Mouse (Mus musculus) liver, embryonic 12.5 days (tissue): ENCODE data around the gene Slc2a3. TPM values are rescaled to one million over a fixed set of nuclear protein-coding genes. Genes with fewer than 3 reads are reported as not detected.
"Not testable (repeated sequence)": the region's sequence is repeated elsewhere in the genome, so short reads cannot be mapped to it uniquely, and the experiment has no call there.

Source experiments
- ATAC-seq: fragments of 200-750 bp; cut with Nextera tagmentation; 2 replicates; pipeline ENCODE4 v1.8.0; 2017; ENCODE audit warnings: moderate number of reproducible peaks, mild to moderate bottlenecking, moderate library complexity
- H3K27ac ChIP-seq: fragments of 300-500 bp; sonication (generic); 2 replicates; pipeline ENCODE4 v1.5.1; 2016; ENCODE audit warnings: mild to moderate bottlenecking
- H3K27me3 ChIP-seq: fragments of 300-500 bp; sonication (generic); replicated peaks from 2 replicates; pipeline ENCODE4 v1.6.1; 2016; ENCODE audit warnings: mild to moderate bottlenecking, moderate library complexity
- H3K36me3 ChIP-seq: fragments of 300-500 bp; sonication (generic); 2 replicates; pipeline ENCODE4 v1.6.1; 2016; ENCODE audit warnings: mild to moderate bottlenecking, moderate library complexity
- H3K4me1 ChIP-seq: fragments of 300-500 bp; sonication (generic); 2 replicates; pipeline ENCODE4 v1.6.1; 2016
- H3K4me2 ChIP-seq: fragments of 300-500 bp; sonication (generic); 2 replicates; pipeline ENCODE4 v1.6.1; 2016; ENCODE audit warnings: mild to moderate bottlenecking, moderate library complexity
- H3K4me3 ChIP-seq: fragments of 300-500 bp; sonication (generic); 2 replicates; pipeline ENCODE4 v1.5.1; 2016; ENCODE audit warnings: mild to moderate bottlenecking, moderate library complexity
- H3K9ac ChIP-seq: fragments of 300-500 bp; sonication (generic); 2 replicates; pipeline ENCODE4 v1.6.1; 2016; ENCODE audit warnings: mild to moderate bottlenecking, moderate library complexity
- H3K9me3 ChIP-seq: fragments of 300-500 bp; sonication (generic); replicated peaks from 2 replicates; pipeline ENCODE4 v1.6.1; 2016; ENCODE audit warnings: mild to moderate bottlenecking, moderate library complexity
- WGBS: fragments of 180-500 bp; shearing (Covaris S2); methylation state at CpG from one replicate; pipeline ENCODE4 v1.1.7; 2016; ENCODE audit not compliant: insufficient replicate concordance; 5-methylcytosine and 5-hydroxymethylcytosine counted together
- polyA plus RNA-seq: library from polyadenylated mRNA; unstranded; fragments of >200 nt; fragmentation: Nextera tagmentation; extraction: Ambion mirVana; gene quantifications from 2 replicates; pipeline ENCODE4 v1.2.1, GENCODE M21; 2016

The Slc2a3 gene
- polyA plus RNA-seq, 1 experiment from 2014 or later = 38.7 TPM

DNA sequence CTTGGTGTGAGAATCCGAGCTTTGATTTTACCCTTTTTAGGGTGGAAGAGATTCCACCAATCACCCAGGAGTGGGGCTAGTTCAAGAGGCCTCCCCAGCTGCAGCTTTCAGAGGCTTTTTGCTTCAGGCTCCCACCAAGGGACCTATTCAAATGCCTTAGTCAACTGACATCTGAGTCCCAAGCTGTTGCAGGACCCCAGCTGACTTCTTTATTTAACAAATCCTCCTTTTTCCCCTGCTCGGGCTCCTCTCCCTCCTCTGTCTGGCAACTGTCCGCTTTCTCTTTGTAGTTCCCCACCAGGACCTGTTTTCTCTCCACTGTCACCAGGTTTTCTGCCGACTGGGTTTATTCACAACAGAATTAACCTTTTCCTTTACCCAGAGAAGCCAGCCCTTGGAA lies 85.6 kb downstream of the Slc2a3 start:
- Histone ChIP-seq H3K27ac (no peak overlapping the region), H3K4me2 (no peak overlapping the region), H3K4me3 (no peak overlapping the region), H3K27me3 (0 out of 2 replicates have a peak, but pooled peaks cover 5% of the 10 kb centered on the region), H3K36me3 (no peaks in the 10 kb centered on the region), H3K9me3 (no peaks in the 10 kb centered on the region), H3K9ac (no peak overlapping the region), H3K4me1 (peaks cover 16% of the 10 kb centered on the region)
- WGBS = 32% methylated on average over 4 of the region's 4 CpGs
- ATAC-seq = no peak

DNA sequence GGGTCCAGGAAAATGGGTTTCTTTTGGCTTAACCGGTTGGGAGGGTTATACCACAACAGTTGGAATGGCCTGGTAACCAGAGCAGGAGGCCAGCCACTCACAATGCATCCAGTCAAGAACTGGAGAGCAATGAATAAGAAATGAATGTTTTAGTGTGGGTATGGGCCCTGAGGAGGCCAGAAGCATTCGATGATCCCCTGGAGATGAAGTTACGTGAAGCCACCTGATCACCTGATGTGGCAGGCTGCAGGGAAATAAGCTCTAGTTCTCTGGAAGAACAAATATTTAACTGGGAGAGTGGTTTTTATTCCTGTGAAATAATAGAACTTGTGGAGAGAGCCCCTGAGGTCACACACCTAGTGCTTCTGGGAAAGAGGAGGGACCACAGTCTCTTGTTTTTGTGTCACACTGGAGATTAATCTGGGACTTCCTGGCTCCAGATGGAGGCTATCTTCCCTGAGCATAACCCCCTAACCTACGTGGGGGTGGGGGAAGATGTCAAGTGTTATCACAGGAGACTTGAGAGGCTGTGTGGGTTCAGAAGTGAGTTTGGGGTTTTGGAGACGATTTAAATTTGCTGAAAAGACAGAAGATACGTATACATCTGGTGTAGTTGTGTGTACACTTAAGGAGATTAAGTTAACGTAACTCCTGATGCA lies 86.6 kb downstream of the Slc2a3 start:
- Histone ChIP-seq H3K4me3 (no peak overlapping the region), H3K36me3 (no peaks in the 10 kb centered on the region), H3K27ac (no peak overlapping the region), H3K27me3 (0 out of 2 replicates have a peak, but pooled peaks cover 5% of the 10 kb centered on the region), H3K9me3 (no peaks in the 10 kb centered on the region), H3K9ac (no peak overlapping the region), H3K4me2 (no peak overlapping the region), H3K4me1 (peaks cover 16% of the 10 kb centered on the region)
- 39% methylated on average over 7 of the region's 7 CpGs for WGBS
- ATAC-seq = 0 out of 2 replicates have a peak, but pooled peaks have one; percentile 23

DNA sequence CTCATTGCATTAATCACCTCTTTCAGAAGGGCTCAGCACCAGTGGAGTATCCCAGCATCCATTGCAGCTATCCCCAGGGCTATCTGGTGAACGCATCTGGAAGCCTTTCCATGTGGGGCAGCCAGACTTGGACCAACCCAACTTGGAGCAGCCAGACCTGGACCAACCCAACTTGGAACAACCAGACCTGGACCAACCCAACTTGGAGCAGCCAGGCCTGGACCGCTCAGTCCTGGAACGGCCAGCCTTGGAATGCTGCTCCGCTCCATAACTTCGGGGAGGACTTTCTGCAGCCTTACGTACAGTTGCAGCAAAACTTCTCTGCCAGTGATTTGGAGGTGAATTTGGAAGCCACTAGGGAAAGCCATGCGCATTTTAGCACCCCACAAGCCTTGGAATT lies 88.3 kb downstream of the Slc2a3 start:
- ATAC-seq = peak; percentile 21; the same call in 1 of the 2 replicates
- 80% methylated on average over 7 of the region's 7 CpGs for whole genome bisulfite sequencing
- not testable (repeated sequence) for H3K27me3 ChIP-seq, H3K4me2 ChIP-seq, H3K36me3 ChIP-seq, H3K27ac ChIP-seq, H3K9me3 ChIP-seq, H3K9ac ChIP-seq, H3K4me3 ChIP-seq
- peaks cover 16% of the 10 kb centered on the region for H3K4me1 ChIP-seq

DNA sequence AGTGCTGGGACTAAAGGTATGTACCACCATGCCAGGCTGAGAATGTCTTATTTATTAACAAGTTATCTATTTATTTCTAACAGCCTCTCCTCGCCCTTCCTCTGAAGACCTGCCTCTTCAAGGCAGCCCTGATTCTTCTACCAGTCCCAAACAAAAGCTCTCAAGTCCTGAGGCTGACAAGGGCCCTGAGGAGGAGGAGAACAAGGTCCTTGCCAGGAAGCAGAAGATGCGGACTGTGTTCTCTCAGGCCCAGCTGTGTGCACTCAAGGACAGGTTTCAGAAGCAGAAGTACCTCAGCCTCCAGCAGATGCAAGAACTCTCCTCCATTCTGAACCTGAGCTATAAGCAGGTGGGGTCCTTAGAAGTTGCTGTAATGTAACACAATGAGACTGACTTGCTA lies 90.0 kb downstream of the Slc2a3 start:
- H3K36me3 ChIP-seq = no peaks in the 10 kb centered on the region
- no peak overlapping the region for H3K4me2 ChIP-seq

DNA sequence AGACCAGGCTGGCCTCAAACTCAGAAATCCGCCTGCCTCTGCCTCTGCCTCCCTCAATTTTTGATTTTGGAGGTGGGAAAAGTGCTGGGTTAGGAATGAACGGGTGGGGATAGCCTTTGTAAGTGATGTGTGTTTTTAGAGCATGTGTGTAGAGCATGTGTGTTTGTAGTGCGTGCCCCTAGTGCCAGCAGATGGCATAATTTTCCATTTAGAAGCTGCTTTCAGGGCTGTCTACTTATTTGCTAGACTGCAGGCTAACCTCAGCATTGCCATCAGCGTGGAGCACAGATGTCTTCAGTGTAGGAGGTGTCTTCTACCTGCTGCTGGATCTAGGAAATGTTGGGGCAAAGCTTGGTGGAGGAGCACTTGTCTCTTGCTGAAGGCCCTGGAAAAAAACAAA lies 92.6 kb downstream of the Slc2a3 start:
- no peak overlapping the region for H3K4me3 ChIP-seq
- H3K9ac ChIP-seq = no peak overlapping the region
- H3K9me3 ChIP-seq = no peaks in the 10 kb centered on the region
- no peak overlapping the region for H3K4me2 ChIP-seq
- ATAC-seq = no peak
- no peaks in the 10 kb centered on the region for H3K4me1 ChIP-seq
- H3K36me3 ChIP-seq = no peaks in the 10 kb centered on the region
- peaks cover 31% of the 10 kb centered on the region for H3K27me3 ChIP-seq
- 42% methylated on average over 4 of the region's 4 CpGs for WGBS
- H3K27ac ChIP-seq = no peak overlapping the region

More for the DNA sequence above, 90.0 kb downstream of the Slc2a3 start:
- WGBS = 58% methylated on average over 2 of the region's 2 CpGs
- H3K9me3 ChIP-seq = no peaks in the 10 kb centered on the region
- no peak overlapping the region for H3K9ac ChIP-seq
- no peak overlapping the region for H3K27ac ChIP-seq
- peaks cover 26% of the 10 kb centered on the region for H3K27me3 ChIP-seq
- ATAC-seq = no peak
- peaks cover 16% of the 10 kb centered on the region for H3K4me1 ChIP-seq
- H3K4me3 ChIP-seq = no peak overlapping the region

DNA sequence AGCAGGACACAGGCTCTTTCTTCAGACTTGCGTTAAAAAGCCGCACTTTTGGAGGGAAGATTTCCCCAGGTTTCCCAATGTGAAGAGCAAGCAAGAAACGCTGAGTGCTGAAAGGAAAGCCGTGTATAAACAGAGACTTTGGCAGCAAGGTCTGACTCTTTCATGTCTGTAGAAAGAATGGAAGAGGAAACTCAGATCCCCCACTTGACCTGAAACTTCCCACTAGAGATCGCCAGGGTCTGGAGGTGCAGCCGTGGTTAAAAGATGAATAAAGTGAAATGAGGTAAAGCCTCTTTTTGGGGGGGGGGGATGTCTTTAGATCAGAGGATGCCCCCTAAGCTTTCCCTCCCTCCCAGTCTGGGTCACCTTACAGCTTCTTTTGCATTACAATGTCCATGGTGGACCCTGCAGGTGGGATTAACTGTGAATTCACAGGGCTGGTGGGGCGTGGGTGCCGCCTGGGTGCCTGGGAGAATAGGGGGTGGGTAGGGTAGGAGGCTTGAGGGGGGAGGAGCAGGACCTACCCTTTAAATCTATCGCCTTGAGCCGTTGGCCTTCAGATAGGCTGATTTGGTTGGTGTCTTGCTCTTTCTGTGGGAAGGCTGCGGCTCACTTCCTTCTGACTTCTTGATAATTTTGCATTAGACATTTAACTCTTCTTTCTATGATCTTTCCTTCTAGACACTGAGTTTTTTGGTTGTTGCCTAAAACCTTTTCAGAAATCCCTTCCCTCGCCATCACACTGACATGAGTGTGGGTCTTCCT lies 94.2 kb downstream of the Slc2a3 start, which contains the start of gene Nanog:
TSS of gene Nanog (plus strand) at position 454 of the 765 bp plus-strand sequence.
- Histone ChIP-seq H3K4me2 (no peak within 1 kb of the TSS), H3K9ac (no peak within 1 kb of the TSS), H3K36me3 (no peaks in the 10 kb centered on the region), H3K27me3 (peaks cover 31% of the 10 kb centered on the region), H3K4me3 (no peak within 1 kb of the TSS), H3K27ac (no peak within 1 kb of the TSS), H3K9me3 (no peaks in the 10 kb centered on the region), H3K4me1 (no peaks in the 10 kb centered on the region)
- WGBS = 20% methylated on average over 12 of the region's 12 CpGs
- ATAC-seq = no peak

DNA sequence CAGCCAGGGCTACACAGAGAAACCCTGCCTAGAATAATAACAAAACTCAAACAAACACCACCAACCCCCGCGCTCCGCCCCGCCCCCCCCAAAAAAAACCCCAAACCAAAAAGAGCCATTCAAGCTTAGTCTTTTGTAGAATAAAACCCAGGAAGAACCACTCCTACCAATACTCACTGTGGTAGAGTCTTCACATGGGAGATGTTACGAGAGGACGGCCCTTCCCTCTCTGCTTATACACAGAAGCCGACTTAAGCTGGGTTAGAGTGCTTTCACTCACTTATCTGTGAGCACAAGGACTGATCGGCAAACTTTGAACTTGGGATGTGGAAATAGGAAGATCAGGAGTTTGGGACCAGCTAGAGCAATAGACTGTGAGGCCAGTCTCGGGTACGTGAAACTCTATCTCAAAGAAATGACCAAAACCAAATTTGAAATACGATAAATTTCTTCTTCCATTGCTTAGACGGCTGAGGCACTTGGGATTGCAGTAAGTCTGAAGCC lies 95.1 kb downstream of the Slc2a3 start:
- Histone ChIP-seq H3K4me1 (no peaks in the 10 kb centered on the region), H3K4me2 (no peak overlapping the region), H3K36me3 (no peaks in the 10 kb centered on the region), H3K9ac (no peak overlapping the region), H3K9me3 (no peaks in the 10 kb centered on the region), H3K27ac (no peak overlapping the region), H3K4me3 (no peak overlapping the region), H3K27me3 (peaks cover 31% of the 10 kb centered on the region)
- 64% methylated on average over 12 of the region's 12 CpGs for WGBS
- no peak for ATAC-seq

DNA sequence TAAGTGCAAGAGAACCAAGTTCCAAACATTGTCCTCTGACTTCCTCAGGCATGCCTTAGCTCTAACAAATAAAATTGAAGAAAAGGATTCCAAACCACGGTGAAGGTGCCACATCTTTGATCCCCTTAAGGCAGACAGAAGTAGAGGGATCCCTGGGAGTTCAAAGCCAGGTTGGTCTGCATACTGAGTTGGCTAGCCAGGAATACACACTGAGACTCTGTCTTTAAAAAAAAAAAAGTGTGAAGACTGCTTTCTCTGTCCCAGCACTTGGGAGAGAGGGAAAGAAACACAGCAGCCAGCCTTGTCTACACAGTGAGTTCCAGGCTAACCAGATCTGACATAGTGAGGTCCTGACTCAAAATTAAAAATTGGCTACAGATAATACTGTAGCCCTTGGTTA lies 97.7 kb downstream of the Slc2a3 start:
- no peak overlapping the region for H3K4me2 ChIP-seq
- H3K36me3 ChIP-seq = no peaks in the 10 kb centered on the region
- H3K27me3 ChIP-seq = peaks cover 31% of the 10 kb centered on the region
- WGBS = 25% methylated on average over 1 of the region's 1 CpGs
- no peak overlapping the region for H3K27ac ChIP-seq
- H3K4me1 ChIP-seq = no peaks in the 10 kb centered on the region
- ATAC-seq = no peak
- H3K9me3 ChIP-seq = no peaks in the 10 kb centered on the region
- H3K4me3 ChIP-seq = no peak overlapping the region
- H3K9ac ChIP-seq = no peak overlapping the region

DNA sequence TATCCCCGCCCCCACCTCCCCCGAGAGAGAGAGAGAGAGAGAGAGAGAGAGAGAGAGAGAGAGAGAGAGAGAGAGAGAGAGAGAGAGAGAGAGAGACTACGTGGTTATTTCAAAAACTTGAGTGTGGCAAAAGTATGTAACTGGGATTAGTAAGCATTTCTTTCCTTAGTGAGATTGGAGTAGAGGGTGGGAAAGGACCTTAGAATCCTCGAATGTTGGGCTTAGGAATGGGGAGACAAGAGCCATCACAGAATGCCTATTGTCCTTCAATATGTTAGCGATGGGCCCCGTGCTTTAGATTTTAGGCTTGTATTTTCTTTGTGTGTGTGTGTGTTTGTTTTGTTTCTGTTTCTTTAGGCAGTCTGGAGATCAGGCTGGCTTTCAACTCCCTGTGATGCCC lies 98.2 kb downstream of the Slc2a3 start:
- no peak for ATAC-seq
- H3K9me3 ChIP-seq = no peaks in the 10 kb centered on the region
- H3K27ac ChIP-seq = no peak overlapping the region
- H3K4me2 ChIP-seq = no peak overlapping the region
- H3K4me3 ChIP-seq = no peak overlapping the region
- no peaks in the 10 kb centered on the region for H3K36me3 ChIP-seq
- no peaks in the 10 kb centered on the region for H3K4me1 ChIP-seq
- peaks cover 27% of the 10 kb centered on the region for H3K27me3 ChIP-seq
- WGBS = 19% methylated on average over 6 of the region's 6 CpGs
- no peak overlapping the region for H3K9ac ChIP-seq

DNA sequence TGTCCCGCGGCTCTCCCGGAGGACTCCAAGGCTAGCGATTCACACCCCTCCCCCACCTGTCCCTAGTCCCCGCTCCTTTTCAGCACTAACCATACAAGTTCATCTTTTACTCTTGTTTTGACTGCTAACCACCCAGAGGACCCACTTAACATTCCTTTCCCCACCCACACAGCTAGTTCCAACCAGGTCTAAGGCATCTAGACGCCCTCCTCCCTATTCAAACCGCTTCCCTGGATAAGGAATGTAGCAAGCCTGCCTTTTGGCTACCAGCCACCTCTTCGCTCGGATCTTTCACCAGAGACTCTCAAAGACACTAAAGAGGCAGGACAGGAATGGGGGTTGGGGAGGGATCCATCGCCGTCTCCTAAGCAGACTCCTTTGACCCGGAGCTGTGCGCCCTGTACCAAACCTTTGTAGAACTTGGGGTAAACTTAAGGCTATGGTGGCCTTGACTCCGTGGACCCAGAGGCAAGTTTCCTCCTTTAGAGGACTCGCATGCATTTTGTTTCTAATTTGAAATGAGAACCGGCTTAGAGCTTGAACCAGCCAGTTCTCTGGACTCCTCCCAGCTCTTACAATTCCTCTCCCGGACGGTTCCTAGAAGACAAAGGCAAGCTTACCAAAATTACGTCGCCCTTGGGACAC lies 98.8 kb downstream of the Slc2a3 start:
- WGBS = 17% methylated on average over 20 of the region's 20 CpGs
- Histone ChIP-seq H3K9me3 (no peaks in the 10 kb centered on the region), H3K4me3 (no peak overlapping the region), H3K36me3 (no peaks in the 10 kb centered on the region), H3K9ac (no peak overlapping the region), H3K27me3 (peaks cover 21% of the 10 kb centered on the region), H3K4me1 (no peaks in the 10 kb centered on the region), H3K27ac (no peak overlapping the region), H3K4me2 (peak overlapping the region; percentile 28; the same call in 1 of the 2 replicates)
- no peak for ATAC-seq

DNA sequence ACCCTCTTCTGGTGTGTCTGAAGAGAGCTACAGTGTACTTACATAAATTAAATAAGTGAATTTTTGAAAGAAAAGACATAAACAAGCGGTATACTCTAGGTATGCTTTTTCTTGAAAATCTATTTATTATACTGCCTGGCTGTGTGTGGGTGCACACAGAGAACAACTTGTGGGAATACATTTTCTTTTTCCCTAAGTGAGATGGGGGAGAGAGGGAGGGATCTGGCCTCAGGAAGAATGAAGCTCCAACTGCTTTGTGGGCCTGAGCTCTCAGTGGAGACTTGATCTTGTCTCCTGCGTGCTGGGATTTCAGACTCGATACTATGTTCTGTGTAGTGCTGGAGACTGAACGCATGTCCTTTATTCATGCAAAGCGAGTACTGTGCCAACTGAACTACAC lies 99.6 kb downstream of the Slc2a3 start:
- Histone ChIP-seq H3K9me3 (no peaks in the 10 kb centered on the region), H3K9ac (no peak overlapping the region), H3K4me1 (no peaks in the 10 kb centered on the region), H3K4me2 (no peak overlapping the region), H3K27ac (no peak overlapping the region), H3K27me3 (peaks cover 13% of the 10 kb centered on the region), H3K4me3 (no peak overlapping the region), H3K36me3 (no peaks in the 10 kb centered on the region)
- 78% methylated on average over 5 of the region's 5 CpGs for WGBS
- ATAC-seq = no peak

DNA sequence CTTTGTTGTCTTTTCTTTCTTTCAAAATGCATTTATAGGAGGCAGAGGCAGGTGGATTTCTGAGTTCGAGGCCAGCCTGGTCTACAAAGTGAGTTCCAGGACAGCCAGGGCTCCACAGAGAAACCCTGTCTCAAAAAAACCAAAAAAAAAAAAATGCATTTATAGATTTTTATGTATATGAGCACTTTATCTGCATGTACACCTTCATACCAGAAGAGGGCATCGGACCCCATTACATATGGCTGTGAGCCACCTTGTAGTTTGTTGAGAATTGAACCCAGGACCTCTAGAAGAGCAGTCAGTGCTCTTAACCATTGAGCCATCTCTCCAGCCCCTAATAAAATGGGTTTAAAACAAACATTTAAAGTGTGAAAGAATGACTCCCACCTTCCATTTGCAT lies 101.8 kb downstream of the Slc2a3 start:
- H3K4me3 ChIP-seq, H3K27me3 ChIP-seq, H3K27ac ChIP-seq, H3K36me3 ChIP-seq, H3K4me1 ChIP-seq, H3K9me3 ChIP-seq, ATAC-seq, H3K4me2 ChIP-seq, H3K9ac ChIP-seq: not testable (repeated sequence)
- WGBS = 59% methylated on average over 2 of the region's 2 CpGs
